Mouse (Mus musculus) CD4-positive naive resting alpha-beta T cell, adult 57 days (primary cell): ENCODE data around the gene Setdb1. TPM values are rescaled to one million over a fixed set of nuclear protein-coding genes. Genes with fewer than 3 reads are reported as not detected.

Experiments used
- total RNA-seq: library from RNA; stranded (reverse); gene quantifications from one replicate; pipeline ENCODE4 v1.2.4, GENCODE M21; 2023

The Setdb1 gene
- total RNA-seq: 33.3 TPM

DNA sequence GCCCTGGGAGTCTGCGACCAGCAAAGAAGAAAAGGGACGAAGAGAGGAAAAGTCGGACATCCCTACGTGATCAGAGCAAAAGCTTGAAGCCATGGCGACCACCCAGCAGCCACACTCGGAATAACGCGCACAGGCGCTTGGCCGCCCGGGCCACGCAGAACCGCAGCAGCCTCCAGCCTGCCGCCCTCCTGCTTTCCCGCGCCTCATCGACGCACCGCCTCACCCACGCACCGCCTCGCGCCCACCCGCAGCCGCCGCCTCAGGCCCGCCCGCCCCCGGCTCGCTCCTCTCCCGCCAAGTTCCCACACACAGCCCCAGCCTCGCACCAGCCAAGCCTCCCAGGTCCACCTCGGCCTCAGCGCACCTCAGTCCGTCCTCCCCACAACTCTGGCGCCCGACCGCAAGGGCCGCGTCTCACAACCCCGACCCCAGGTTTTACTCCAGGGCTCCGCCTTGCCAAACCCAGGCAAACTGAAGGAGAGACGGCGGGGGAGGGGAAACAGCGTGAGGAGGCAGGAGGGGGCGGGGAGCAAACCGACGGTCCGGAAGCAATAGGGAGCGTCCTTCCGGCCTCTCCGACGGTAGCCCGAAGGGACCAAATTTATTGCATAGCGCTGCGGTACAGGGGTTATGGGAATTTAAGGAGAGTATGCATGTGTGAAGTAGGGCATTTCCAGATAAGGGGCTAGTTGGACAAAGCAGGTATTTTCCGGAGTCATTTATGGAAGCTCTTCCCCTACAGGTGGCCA is at the start of gene Setdb1:
Gene Setdb1, minus strand, starts transcription at position 502 of the 749 bp plus-strand sequence.

GRCm38 (mm10) chr3:95402741-95403140 is 45.7 kb upstream of the Setdb1 start, which contains the start of gene 4930558C23Rik:
Gene 4930558C23Rik, minus strand, starts transcription at chr3:95402841.

DNA sequence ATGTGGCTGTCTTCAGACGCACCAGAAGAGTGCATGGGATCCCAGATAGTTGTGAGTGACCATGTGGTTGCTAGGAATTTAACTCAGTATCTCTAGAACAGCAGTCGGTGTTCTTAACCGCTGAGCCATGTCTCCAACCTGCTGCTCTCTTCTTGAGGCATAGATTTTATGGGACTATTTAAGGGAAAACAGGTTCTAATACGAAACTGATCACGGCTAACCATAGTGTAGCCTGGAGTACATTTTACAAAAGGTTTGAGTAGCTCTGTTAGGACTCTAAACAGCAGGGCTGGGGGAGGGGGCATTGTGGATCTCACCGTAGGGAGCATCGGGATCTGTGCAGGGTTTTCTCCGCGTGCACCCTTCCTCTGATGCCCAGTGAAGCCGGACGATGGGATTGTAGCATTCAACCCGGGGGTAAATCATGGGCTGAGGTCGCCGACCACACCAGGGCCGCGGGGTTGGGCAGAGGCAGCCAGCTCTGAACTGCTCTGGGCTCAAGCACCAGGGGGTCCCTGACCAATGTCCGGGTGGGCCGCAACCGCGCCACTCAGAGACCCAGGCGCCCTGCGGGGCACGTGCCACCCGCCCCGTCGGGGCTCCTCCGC is 42.4 kb downstream of the Setdb1 start, which contains the start of gene Cers2:
Gene Cers2, plus strand, starts transcription at position 306 of the 608 bp plus-strand sequence.

DNA sequence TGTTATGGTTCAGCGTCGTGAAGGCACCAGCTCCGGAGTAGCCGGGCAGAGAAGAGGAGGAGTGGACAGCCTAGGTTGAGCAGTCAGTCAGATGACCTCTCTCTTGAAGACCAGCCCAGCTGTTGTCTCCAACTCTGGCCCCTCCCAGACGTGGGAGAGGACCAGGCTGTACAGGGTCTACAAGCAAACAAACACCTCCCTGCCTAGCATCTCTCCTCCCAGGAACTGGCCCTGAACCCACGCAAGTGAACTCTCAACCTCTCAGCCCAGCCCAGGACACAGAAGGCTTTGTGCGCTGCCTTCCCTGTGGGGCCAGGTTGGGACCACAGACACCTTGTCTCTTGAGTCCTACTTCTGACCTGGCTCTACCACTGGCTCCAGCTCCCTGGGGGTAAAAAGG is 49.9 kb downstream of the Setdb1 start, which contains the start of gene Anxa9:
Gene Anxa9, minus strand, starts transcription at position 77 of the 400 bp plus-strand sequence.

GRCm38 (mm10) chr3:95281216-95282126 is 75.5 kb downstream of the Setdb1 start, which contains the start of the genes Mindy1 and Prune1:
Gene Mindy1, plus strand, starts transcription at chr3:95281345.
Gene Prune1, minus strand, starts transcription at chr3:95282076.

Other genes with a start within 250 kb of the Setdb1 start
- 46.8 TPM for gene Vps72, start 246.2 kb downstream of the Setdb1 start, total RNA-seq
- gene Tmod4, start 232.7 kb downstream of the Setdb1 start, total RNA-seq: 1.7 TPM
- gene Scnm1, start 223.2 kb downstream of the Setdb1 start, total RNA-seq: 91.4 TPM
- 6.5 TPM for gene Lysmd1, start 223.1 kb downstream of the Setdb1 start, total RNA-seq
- 102 TPM for gene Tnfaip8l2, start 214.8 kb downstream of the Setdb1 start, total RNA-seq
- gene Sema6c, start 196.7 kb downstream of the Setdb1 start, total RNA-seq: 2.5 TPM
- 67.0 TPM for gene Gabpb2, start 139.3 kb downstream of the Setdb1 start, total RNA-seq
- gene Cdc42se1, start 128.5 kb downstream of the Setdb1 start, total RNA-seq: 244 TPM
- gene Mllt11, start 125.0 kb downstream of the Setdb1 start, total RNA-seq: 7.0 TPM
- gene Gm128, start 115.6 kb downstream of the Setdb1 start, total RNA-seq: not detected
- gene Bnipl, start 106.0 kb downstream of the Setdb1 start, total RNA-seq: not detected
- 20.9 TPM for gene Mindy1, start 75.9 kb downstream of the Setdb1 start, total RNA-seq
- gene Prune1, start 75.1 kb downstream of the Setdb1 start, total RNA-seq: 8.8 TPM
- gene Anxa9, start 50.0 kb downstream of the Setdb1 start, total RNA-seq: 0.71 TPM
- 106 TPM for gene Cers2, start 42.4 kb downstream of the Setdb1 start, total RNA-seq
- gene 4930558C23Rik, start 45.6 kb upstream of the Setdb1 start, total RNA-seq: not detected
- gene Arnt, start 77.2 kb upstream of the Setdb1 start, total RNA-seq: 74.5 TPM
- gene Ctsk, start 142.1 kb upstream of the Setdb1 start, total RNA-seq: 1.5 TPM
- gene Ctss, start 169.6 kb upstream of the Setdb1 start, total RNA-seq: 108 TPM
- not detected for gene Hormad1, start 202.5 kb upstream of the Setdb1 start, total RNA-seq
- 23.1 TPM for gene Golph3l, start 231.7 kb upstream of the Setdb1 start, total RNA-seq